Mouse (Mus musculus): ENCODE data around the gene Selenop.

Gene Selenop

GRCm38 (mm10) chr15:3270646-3271077 is 2.3 kb downstream of the Selenop start:
- peak; percentile 37 for DNase-seq (ENCODE audit: low read depth, low spot score)

- DNase-seq (ENCODE audit: low read depth, low spot score): no peak
These were observed 2.9 kb downstream of the Selenop start for GRCm38 (mm10) chr15:3271216-3271615.

GRCm38 (mm10) chr15:3273191-3273590 is 4.8 kb downstream of the Selenop start:
- no peak for DNase-seq (ENCODE audit: low read depth, low spot score)

- no peak for DNase-seq (ENCODE audit: low read depth, low spot score)
These were observed 9.0 kb downstream of the Selenop start for GRCm38 (mm10) chr15:3277391-3277790.

- no peak for DNase-seq (ENCODE audit: low read depth, low spot score)
These were observed 10.9 kb downstream of the Selenop start for GRCm38 (mm10) chr15:3279242-3279641.

- no peak for DNase-seq (ENCODE audit: low read depth, low spot score)
These were observed 12.9 kb downstream of the Selenop start for GRCm38 (mm10) chr15:3281216-3281615.

- no peak for DNase-seq (ENCODE audit: low read depth, low spot score)
These were observed 13.4 kb downstream of the Selenop start for GRCm38 (mm10) chr15:3281737-3282136.

- no peak for DNase-seq (ENCODE audit: low read depth, low spot score)
These were observed 17.7 kb downstream of the Selenop start for GRCm38 (mm10) chr15:3286032-3286431.

- DNase-seq (ENCODE audit: low read depth, low spot score): no peak
These were observed 22.1 kb downstream of the Selenop start for GRCm38 (mm10) chr15:3290435-3290834.

GRCm38 (mm10) chr15:3293477-3293876 is 25.1 kb downstream of the Selenop start:
- DNase-seq (ENCODE audit: low read depth, low spot score): no peak

- no peak for DNase-seq (ENCODE audit: low read depth, low spot score)
These were observed 27.6 kb downstream of the Selenop start for GRCm38 (mm10) chr15:3295986-3296385.

- no peak for DNase-seq (ENCODE audit: low read depth, low spot score)
These were observed 29.3 kb downstream of the Selenop start for GRCm38 (mm10) chr15:3297615-3298014.

- no peak for DNase-seq (ENCODE audit: low read depth, low spot score)
These were observed 32.2 kb downstream of the Selenop start for GRCm38 (mm10) chr15:3300361-3301100.

GRCm38 (mm10) chr15:3303426-3303825 is 35.1 kb downstream of the Selenop start, which contains the start of gene Ccdc152:
Ccdc152 (minus strand) TSS chr15:3303526.
- no peak for DNase-seq (ENCODE audit: low read depth, low spot score)

- DNase-seq (ENCODE audit: low read depth, low spot score): no peak
These were observed 41.5 kb downstream of the Selenop start for GRCm38 (mm10) chr15:3309856-3310255.

GRCm38 (mm10) chr15:3312937-3313336 is 44.6 kb downstream of the Selenop start:
- DNase-seq (ENCODE audit: low read depth, low spot score): no peak

GRCm38 (mm10) chr15:3316617-3317016 is 48.3 kb downstream of the Selenop start:
- DNase-seq (ENCODE audit: low read depth, low spot score): no peak

GRCm38 (mm10) chr15:3319929-3320328 is 51.6 kb downstream of the Selenop start:
- no peak for DNase-seq (ENCODE audit: low read depth, low spot score)

GRCm38 (mm10) chr15:3323041-3323440 is 54.7 kb downstream of the Selenop start:
- DNase-seq (ENCODE audit: low read depth, low spot score): no peak
